Mouse (Mus musculus): ENCODE data around the gene Ugt1a10. TPM values are rescaled to one million over a fixed set of nuclear protein-coding genes. Genes with fewer than 3 reads are reported as not detected.
"Not testable (repeated sequence)": the region's sequence is repeated elsewhere in the genome, so short reads cannot be mapped to it uniquely, and the experiment has no call there.

Gene Ugt1a10
- polyA plus RNA-seq, 1 experiment, result not detected

DNA sequence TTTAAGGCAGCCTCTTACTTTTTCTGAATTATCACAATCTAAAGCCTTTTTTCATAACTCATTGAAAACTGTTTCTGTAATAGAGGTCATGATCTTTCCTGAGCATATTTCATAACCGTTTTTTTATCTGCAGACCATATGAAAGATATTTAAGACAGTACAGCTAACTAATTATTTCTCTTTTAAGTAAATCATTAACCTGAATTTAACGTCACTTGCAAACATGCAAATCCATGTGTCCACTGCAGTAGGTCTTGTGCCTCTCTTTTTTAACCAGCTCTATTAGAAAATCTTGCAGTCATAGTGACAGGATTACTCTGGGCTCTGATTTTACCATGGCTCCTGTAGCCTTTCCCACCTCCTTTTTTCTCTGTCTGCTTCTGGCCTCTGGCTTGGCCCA, 15.3 kb downstream of the Ugt1a10 start, which contains the start of gene Ugt1a9:
Gene Ugt1a9, plus strand, starts transcription at position 306 of the 400 bp plus-strand sequence.
- TF ChIP-seq CTCF (IDR thresholded peaks at IDR 0.05; ENCODE audit: extremely low read depth, insufficient read depth, low read length) (no peak), POLR2A (IDR thresholded peaks at IDR 0.05; ENCODE audit: extremely low read depth, insufficient read depth, low read length) (no peak)
- no peak within 1 kb of the TSS for H3K27ac ChIP-seq (ENCODE audit: insufficient read depth, low read length)
- no peak within 1 kb of the TSS for H3K4me3 ChIP-seq (ENCODE audit: insufficient read depth, low read length)
- H3K4me1 ChIP-seq (ENCODE audit: control insufficient read depth, insufficient read depth, low read length), result no peaks in the 10 kb centered on the region

DNA sequence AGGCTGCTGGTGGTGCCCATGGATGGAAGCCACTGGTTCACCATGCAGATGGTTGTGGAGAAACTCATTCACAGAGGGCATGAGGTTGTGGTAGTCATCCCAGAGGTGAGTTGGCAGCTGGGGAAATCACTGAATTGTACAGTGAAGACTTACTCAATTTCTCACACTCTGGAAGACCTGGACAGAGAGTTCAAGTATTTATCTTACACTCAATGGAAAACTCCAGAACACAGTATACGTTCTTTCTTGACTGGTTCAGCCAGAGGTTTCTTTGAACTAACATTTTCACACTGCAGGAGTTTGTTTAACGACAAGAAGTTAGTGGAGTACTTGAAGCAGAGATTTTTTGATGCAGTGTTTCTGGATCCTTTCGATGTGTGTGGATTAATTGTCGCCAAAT, 15.7 kb downstream of the Ugt1a10 start:
- Histone ChIP-seq H3K27ac (ENCODE audit: insufficient read depth, low read length) (no peak overlapping the region), H3K4me1 (ENCODE audit: control insufficient read depth, insufficient read depth, low read length) (no peaks in the 10 kb centered on the region), H3K4me3 (ENCODE audit: insufficient read depth, low read length) (no peak overlapping the region)
- TF ChIP-seq CTCF (IDR thresholded peaks at IDR 0.05; ENCODE audit: extremely low read depth, insufficient read depth, low read length) (no peak), POLR2A (IDR thresholded peaks at IDR 0.05; ENCODE audit: extremely low read depth, insufficient read depth, low read length) (no peak)

DNA sequence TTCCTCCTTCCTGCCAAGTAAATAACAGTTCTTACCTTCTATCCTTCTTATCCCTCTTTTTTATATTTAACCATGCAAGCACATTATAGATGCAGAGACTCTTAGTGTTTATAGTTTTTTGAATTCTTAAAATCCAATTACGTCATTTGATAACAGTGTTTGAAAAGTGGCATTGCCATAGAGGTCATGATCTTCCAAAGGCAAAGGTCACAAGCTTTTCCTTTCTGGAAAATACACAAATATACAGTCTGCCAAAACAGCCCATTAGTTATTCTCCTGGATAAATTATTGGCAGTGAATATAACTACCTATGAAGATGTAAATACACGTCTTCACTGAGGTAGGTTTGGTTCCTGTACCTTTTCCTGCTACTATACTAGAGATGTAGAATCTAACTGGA, 19.3 kb downstream of the Ugt1a10 start:
- H3K4me3 ChIP-seq (ENCODE audit: insufficient read depth, low read length), result no peak overlapping the region
- no peak overlapping the region for H3K27ac ChIP-seq (ENCODE audit: insufficient read depth, low read length)
- no peaks in the 10 kb centered on the region for H3K4me1 ChIP-seq (ENCODE audit: control insufficient read depth, insufficient read depth, low read length)
- TF ChIP-seq CTCF (IDR thresholded peaks at IDR 0.05; ENCODE audit: extremely low read depth, insufficient read depth, low read length), result no peak

DNA sequence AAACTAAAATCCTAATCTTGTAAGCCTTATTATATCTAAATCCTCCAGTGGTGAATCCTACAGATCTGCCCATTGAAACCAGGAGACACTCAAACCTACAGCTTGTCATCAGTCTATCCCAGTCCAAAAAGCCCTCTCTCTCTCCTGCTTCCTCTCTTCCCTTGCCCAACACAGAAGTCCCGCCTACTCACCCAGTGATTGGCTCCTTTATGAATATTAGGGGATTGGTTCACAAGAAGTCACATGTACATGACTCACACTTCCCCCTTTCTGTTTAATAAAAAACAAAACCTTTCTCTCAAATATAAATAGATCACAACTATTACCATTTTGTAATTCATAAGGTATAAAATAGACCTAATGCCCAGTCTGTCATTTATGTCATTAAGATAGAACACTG, 21.9 kb downstream of the Ugt1a10 start:
- TF ChIP-seq CTCF (IDR thresholded peaks at IDR 0.05; ENCODE audit: extremely low read depth, insufficient read depth, low read length) (no peak), POLR2A (IDR thresholded peaks at IDR 0.05; ENCODE audit: extremely low read depth, insufficient read depth, low read length) (no peak)
- no peak overlapping the region for H3K4me3 ChIP-seq (ENCODE audit: insufficient read depth, low read length)
- no peaks in the 10 kb centered on the region for H3K4me1 ChIP-seq (ENCODE audit: control insufficient read depth, insufficient read depth, low read length)
- H3K27ac ChIP-seq (ENCODE audit: insufficient read depth, low read length), result no peak overlapping the region

DNA sequence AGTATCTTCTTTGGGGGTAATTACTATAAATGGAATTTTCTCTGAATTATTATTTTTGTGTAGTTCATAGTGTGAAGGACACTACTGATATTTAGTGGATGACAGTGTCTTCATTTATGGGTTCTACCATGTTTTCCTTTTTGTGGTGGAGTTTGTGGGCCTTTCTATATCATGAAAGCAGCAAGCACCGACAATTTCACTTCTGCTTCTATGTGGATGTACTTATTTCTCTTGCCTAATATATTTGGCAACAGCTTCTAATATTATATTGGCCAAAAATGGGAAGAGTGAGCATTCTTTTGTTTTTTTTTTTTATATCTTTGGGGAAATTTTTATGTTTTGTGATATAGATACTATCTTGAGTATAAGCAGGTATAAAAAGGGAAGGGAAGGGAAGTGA, 26.5 kb downstream of the Ugt1a10 start:
- Histone ChIP-seq H3K27ac (ENCODE audit: insufficient read depth, low read length) (no peak overlapping the region), H3K4me3 (ENCODE audit: insufficient read depth, low read length) (no peak overlapping the region), H3K4me1 (ENCODE audit: control insufficient read depth, insufficient read depth, low read length) (no peaks in the 10 kb centered on the region)
- TF ChIP-seq CTCF (IDR thresholded peaks at IDR 0.05; ENCODE audit: extremely low read depth, insufficient read depth, low read length) (no peak), POLR2A (IDR thresholded peaks at IDR 0.05; ENCODE audit: extremely low read depth, insufficient read depth, low read length) (no peak)

DNA sequence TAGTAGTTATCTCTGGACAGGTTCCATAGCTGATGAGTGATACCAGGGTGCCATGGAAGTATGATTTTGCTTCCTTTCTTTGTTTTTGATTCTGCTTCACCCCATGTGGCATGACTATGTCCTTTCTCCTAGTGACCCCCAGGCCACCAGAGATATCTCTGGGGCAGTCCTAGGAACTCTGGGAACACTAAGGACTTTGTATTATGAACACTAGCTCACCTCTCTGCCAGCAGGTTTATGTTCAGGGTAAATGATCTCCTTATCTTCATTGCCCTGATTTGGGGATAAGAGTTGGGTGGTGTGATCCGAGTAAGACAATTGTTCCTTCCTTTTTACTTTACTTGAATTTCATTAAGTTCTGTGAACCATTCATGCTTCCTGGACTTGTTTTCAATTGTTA, 30.9 kb downstream of the Ugt1a10 start:
- no peak for TF ChIP-seq POLR2A (IDR thresholded peaks at IDR 0.05; ENCODE audit: extremely low read depth, insufficient read depth, low read length)
- no peak for TF ChIP-seq CTCF (IDR thresholded peaks at IDR 0.05; ENCODE audit: extremely low read depth, insufficient read depth, low read length)
- H3K4me3 ChIP-seq (ENCODE audit: insufficient read depth, low read length), result no peak overlapping the region
- no peak overlapping the region for H3K27ac ChIP-seq (ENCODE audit: insufficient read depth, low read length)
- H3K4me1 ChIP-seq (ENCODE audit: control insufficient read depth, insufficient read depth, low read length), result no peaks in the 10 kb centered on the region

DNA sequence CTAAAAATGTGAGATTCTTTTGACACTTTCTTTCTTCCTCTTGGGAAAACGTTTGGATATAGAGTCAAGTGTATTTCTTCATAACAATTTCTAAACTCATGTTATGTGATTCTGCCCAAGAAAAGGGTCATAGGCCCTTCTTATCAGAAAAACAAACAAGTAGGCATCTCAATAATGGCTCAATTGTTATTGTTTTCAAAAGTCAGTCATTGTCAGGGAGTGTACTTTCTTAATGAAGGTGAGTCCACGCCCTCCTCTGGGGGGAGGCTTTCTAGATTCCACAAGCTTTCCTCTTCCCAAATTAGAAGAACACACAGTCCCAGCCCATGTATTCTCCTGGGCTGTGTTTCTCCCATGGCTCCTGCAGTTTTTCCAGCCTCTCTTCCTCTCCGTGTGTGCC, 32.3 kb downstream of the Ugt1a10 start, which contains the start of gene Ugt1a8:
Gene Ugt1a8, plus strand, starts transcription at position 301 of the 400 bp plus-strand sequence.
- H3K4me3 ChIP-seq (ENCODE audit: insufficient read depth, low read length), result no peak within 1 kb of the TSS
- TF ChIP-seq CTCF (IDR thresholded peaks at IDR 0.05; ENCODE audit: extremely low read depth, insufficient read depth, low read length) (no peak), POLR2A (IDR thresholded peaks at IDR 0.05; ENCODE audit: extremely low read depth, insufficient read depth, low read length) (no peak)
- no peaks in the 10 kb centered on the region for H3K4me1 ChIP-seq (ENCODE audit: control insufficient read depth, insufficient read depth, low read length)

DNA sequence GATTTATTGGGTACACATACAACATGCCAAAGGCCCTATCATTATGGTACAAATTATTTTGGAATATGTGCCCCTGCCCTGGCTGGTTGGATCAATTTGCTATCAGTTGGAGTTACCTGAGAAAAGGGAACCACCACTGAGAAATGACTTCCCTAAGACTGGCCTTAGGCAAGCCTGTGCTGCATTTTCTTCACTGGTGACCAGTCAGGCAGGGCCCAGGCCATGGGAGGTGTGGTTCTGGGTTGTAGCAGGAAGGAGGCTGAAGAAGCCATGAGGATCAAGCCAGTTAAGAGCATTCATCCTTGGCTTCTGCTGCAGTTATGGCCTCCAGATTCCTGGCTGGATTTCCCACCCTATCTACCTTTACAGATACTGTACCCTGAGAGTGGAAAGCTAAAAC, 37.2 kb downstream of the Ugt1a10 start:
- Histone ChIP-seq H3K4me3 (ENCODE audit: insufficient read depth, low read length) (no peak overlapping the region), H3K27ac (ENCODE audit: insufficient read depth, low read length) (no peak overlapping the region), H3K4me1 (ENCODE audit: control insufficient read depth, insufficient read depth, low read length) (no peaks in the 10 kb centered on the region)
- TF ChIP-seq POLR2A (IDR thresholded peaks at IDR 0.05; ENCODE audit: extremely low read depth, insufficient read depth, low read length) (no peak), CTCF (IDR thresholded peaks at IDR 0.05; ENCODE audit: extremely low read depth, insufficient read depth, low read length) (no peak)

More for the DNA sequence above, 32.3 kb downstream of the Ugt1a10 start, which contains the start of gene Ugt1a8:
- H3K27ac ChIP-seq (ENCODE audit: insufficient read depth, low read length), result no peak within 1 kb of the TSS

DNA sequence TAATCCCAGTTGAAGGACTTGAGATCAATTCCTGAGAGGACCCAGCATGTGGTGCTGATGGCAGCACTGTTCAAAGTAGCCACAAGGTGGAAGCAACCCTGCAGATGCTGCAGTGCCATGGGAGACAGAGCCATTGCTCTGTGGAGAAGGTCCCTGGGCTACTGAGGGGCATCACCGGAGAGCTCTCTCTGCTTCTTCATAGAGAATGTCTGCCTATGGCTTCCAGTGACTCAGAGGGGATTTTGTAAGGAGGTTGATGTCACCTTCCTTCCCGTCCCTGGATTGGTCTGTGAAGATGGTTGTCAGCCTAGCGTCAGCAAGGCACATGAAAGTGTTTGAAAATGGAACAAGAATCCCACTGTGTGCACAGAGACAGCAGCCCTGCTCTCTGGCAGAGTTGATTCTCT, 39.1 kb downstream of the Ugt1a10 start:
- not testable (repeated sequence) for H3K27ac ChIP-seq (ENCODE audit: insufficient read depth, low read length); H3K4me3 ChIP-seq (ENCODE audit: insufficient read depth, low read length); H3K4me1 ChIP-seq (ENCODE audit: control insufficient read depth, insufficient read depth, low read length)

DNA sequence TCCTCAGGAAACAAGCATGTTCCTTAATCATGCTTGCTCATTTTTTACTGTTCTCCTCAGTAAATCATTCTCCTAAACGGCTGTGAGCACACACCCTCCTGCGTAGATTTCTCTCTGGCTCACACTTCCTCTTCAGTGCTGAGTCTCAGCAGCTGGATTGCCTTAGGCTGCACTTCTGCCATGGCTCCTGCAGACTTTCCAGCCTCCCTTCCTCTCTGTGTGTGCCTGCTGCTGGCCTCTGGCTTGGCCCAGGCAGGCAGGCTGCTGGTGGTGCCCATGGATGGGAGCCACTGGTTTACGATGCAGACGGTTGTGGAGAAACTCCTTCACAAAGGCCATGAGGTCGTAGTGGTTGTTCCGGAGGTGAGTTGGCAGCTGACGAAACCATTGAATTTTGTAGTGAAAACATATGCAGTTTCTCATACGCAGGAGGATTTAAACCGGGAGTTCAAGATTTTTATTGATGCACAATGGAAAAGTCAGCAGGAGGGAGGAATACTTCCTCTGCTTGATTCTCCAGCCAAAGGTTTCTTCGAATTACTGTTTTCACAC, 39.8 kb downstream of the Ugt1a10 start, which contains the start of gene Ugt1a7c:
Gene Ugt1a7c, plus strand, starts transcription at position 122 of the 552 bp plus-strand sequence.
- H3K27ac ChIP-seq (ENCODE audit: insufficient read depth, low read length), result no peak within 1 kb of the TSS
- H3K4me3 ChIP-seq (ENCODE audit: insufficient read depth, low read length), result no peak within 1 kb of the TSS
- TF ChIP-seq POLR2A (IDR thresholded peaks at IDR 0.05; ENCODE audit: extremely low read depth, insufficient read depth, low read length) (no peak), CTCF (IDR thresholded peaks at IDR 0.05; ENCODE audit: extremely low read depth, insufficient read depth, low read length) (no peak)
- H3K4me1 ChIP-seq (ENCODE audit: control insufficient read depth, insufficient read depth, low read length), result no peaks in the 10 kb centered on the region

DNA sequence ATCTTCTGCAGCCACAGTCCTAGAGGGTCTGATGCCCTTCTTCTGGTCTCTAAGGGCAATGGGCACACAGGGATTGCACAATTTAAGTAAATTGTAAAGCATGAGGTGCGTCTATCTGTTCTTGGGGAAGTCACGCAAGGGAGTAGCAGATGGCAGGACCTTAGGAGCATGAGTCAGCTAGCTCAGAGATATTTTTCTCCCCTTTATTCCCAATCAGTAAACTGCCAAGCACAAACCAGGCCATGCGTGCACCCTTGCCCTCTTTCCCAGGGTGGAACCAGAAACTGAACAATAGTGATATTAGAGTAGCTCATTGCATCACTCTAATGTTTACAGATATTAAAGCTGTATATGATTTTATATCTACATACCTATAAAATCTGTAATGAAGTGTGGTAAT, 43.4 kb downstream of the Ugt1a10 start:
- not testable (repeated sequence) for H3K4me1 ChIP-seq (ENCODE audit: control insufficient read depth, insufficient read depth, low read length); H3K27ac ChIP-seq (ENCODE audit: insufficient read depth, low read length); H3K4me3 ChIP-seq (ENCODE audit: insufficient read depth, low read length)

DNA sequence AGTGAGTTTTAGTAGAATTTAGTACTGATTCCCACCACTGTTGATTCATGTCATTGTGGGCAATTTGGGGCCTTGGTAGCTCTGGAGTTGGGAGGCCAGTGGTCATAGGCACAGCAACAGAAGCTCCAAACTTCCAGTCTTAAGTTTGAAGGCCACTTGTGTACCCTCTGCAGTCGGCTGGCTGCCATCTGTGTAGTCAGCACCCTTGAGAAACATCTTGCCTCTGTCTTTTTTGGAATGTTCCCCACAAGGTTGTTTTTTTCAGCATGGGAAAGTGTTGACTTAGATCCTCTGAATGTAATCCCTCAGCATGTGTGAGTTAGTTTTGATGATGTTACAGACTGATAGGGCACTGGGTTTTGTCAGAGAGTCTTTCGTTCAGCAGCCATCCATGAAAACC, 44.5 kb downstream of the Ugt1a10 start:
- not testable (repeated sequence) for H3K4me1 ChIP-seq (ENCODE audit: control insufficient read depth, insufficient read depth, low read length); H3K4me3 ChIP-seq (ENCODE audit: insufficient read depth, low read length); H3K27ac ChIP-seq (ENCODE audit: insufficient read depth, low read length)

DNA sequence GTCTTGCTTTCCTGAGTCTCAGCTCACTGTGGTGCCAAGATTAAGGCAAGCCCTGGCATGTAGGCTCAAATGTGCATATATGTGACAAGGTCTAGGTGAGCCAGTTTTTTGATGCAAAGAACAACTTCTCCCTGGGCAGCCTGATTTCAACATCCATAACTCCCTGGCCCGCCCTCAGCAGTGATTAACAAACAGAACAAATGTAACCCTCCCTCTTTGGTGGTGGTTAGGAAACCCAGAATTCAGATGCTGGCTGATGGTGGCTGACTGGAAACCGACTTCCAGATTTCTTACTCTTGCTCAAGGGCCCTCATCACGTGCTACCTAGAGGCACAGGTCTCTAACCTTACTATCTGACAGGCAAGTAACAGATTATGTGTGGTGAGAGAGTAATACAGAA, 47.8 kb downstream of the Ugt1a10 start, which contains the start of gene Ugt1a6b:
Gene Ugt1a6b, plus strand, starts transcription at position 234 of the 400 bp plus-strand sequence.
- H3K4me3 ChIP-seq (ENCODE audit: insufficient read depth, low read length), result not testable (repeated sequence)

DNA sequence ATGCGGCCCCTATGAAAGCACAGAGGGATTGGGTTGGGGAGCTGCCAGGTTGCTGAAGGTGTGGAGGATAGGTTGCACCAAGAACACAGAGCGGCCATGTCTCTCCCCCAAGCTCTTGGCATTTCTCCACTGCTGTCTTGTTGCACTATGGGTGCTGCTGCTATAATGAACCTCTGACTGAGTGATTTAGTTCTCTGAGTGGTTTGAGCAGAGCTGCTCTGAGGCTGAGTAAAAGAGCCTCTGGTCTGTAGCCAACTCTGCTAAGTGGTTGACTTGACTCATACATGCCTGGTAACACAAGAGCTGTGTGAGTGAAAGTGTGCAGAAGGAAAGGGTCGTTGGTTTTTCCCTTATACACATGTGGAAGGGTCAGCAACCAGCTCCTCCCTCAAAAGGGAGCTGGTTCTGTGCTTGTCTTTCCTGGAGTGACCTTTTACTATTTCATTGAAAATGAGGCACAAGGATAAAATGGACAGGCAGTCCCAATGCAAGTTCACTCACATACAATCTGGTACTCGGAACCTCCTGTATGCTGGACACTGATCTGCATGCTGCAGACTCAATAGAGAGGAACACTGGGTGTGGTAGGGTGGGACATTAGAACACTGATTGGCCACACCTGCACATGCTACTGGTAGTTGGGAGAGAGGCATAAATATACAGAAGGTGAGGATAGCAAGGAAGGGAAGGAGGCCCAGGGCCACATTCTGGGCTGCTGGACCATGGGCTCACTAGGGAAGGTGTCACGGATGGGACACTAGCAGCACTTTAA, 48.7 kb downstream of the Ugt1a10 start:
- not testable (repeated sequence) for H3K4me3 ChIP-seq (ENCODE audit: insufficient read depth, low read length); H3K4me1 ChIP-seq (ENCODE audit: control insufficient read depth, insufficient read depth, low read length); H3K27ac ChIP-seq (ENCODE audit: insufficient read depth, low read length)

More for the DNA sequence above, 47.8 kb downstream of the Ugt1a10 start, which contains the start of gene Ugt1a6b:
- H3K4me1 ChIP-seq (ENCODE audit: control insufficient read depth, insufficient read depth, low read length); H3K27ac ChIP-seq (ENCODE audit: insufficient read depth, low read length): not testable (repeated sequence)
